Mouse (Mus musculus) MEL-GATA-1-ER (cell line): ENCODE data around the gene Rasgrp3.
"Not testable (repeated sequence)": the region's sequence is repeated elsewhere in the genome, so short reads cannot be mapped to it uniquely, and the experiment has no call there.

Experiments
- DNase-seq: peaks from one replicate; pipeline ENCODE4 v3.0.0-alpha.2; 2012; ENCODE audit warnings: low read depth; ENCODE audit errors: extremely low read depth

Rasgrp3 gene

DNA sequence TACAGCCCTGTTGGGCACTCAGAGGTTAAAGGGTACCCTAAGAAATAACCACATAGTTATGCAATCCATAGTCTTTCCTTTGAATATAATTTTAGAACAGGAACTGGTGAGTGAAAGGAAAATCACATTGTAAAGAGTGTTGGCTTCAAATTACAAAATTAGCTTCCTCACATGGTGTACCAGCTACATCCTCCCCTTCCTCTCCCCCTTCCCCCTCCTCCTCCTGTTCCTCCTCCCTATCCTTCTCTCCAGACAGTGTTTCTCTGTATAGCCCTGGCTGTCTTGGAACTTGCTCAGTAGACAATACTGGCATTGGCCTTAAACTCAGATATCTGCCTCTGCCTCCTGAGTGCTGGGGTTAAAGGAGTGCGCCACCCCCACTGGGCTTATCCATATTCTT, 26.1 kb downstream of the Rasgrp3 start:
- no peak for DNase-seq

GRCm38 (mm10) chr17:75463223-75463622, 27.5 kb downstream of the Rasgrp3 start:
- DNase-seq: not testable (repeated sequence)

- no peak for DNase-seq
Observed at GRCm38 (mm10) chr17:75463645-75464044, 27.9 kb downstream of the Rasgrp3 start.

DNA sequence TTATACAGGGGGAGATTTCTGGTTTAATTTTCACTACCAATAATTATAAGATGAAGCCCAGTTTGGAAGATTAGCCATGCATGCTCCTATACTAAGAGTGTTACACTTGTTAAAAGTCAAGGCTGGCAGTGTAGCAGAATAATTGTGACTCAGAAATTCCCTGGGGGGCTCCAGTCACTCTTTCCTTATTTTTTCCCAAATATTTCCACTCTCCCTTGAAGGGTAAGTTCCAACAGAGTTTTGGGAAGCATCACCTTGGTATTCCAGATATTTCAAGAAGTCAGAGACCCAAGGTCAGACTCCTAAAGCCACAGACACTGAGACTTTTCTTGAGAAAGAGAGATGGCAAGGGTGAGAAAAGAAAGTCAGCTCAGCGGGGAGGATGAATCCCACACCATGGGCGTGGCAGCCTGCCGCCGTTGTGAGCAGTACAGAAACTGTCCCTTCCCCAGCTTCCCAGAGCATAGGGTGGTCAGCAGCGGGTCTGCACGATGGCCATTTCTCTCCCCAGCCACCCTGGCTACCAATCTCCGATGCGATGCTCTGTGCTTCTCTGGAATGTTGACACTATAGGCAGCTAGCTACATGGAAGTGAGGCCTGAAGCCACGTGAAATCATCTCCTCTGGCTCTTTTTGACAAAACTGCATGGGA, 28.8 kb downstream of the Rasgrp3 start:
- no peak for DNase-seq

DNA sequence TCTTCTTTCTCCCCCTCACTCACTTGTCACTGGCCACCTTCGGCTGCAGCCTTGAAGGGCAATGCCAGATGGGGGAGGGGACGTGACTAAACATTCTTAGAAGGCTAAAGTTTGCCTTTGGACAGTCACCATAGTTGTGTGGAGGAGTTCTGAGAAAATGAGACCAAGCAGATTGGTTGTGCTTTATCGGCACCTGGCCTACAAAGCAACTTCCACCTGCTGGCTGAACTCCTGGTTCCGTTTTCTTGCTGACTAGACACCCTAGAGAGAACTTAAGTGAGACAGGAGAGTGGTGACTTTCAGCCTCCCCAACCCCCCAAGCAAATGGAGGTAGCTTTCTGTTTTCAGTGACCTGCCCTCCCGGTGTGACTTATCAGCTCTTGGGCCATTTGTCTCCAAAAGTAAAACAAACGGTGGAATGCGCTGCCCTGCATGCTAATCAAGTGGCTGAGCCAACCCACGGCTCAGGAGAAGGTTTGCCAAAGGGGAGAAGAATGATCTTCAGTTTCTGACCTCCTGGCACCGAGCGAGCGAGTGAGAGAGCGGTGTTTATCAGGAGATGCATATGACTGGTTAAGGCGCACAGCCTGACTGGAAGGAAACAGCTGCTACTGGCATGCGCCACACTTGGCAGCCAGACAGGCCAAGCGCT, 29.4 kb downstream of the Rasgrp3 start:
- DNase-seq: no peak

DNA sequence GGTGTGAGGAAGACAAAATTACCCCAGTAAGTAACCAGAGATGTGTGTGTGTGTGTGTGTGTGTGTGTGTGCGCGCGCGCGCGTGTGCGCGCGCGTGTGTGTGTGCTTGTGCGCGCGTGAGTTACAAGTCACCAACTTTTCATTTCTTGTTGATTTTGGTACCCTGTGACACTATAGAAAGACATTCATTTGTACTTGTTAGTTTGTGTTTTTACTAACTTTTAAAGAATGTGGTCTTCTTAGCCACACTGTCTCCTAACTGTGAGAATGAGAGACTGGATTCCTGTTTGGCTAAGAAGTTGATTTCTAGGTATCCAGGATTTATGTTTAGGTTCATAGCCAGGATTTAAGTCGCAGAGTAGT, 29.9 kb downstream of the Rasgrp3 start:
- DNase-seq: no peak

- no peak for DNase-seq
Observed at GRCm38 (mm10) chr17:75466948-75467347, 31.3 kb downstream of the Rasgrp3 start.

- DNase-seq: no peak
Observed at GRCm38 (mm10) chr17:75467526-75467925, 31.8 kb downstream of the Rasgrp3 start.

- DNase-seq: no peak
Observed at GRCm38 (mm10) chr17:75468479-75469114, 32.9 kb downstream of the Rasgrp3 start.

- DNase-seq: no peak
Observed at GRCm38 (mm10) chr17:75470325-75470724, 34.6 kb downstream of the Rasgrp3 start.

DNA sequence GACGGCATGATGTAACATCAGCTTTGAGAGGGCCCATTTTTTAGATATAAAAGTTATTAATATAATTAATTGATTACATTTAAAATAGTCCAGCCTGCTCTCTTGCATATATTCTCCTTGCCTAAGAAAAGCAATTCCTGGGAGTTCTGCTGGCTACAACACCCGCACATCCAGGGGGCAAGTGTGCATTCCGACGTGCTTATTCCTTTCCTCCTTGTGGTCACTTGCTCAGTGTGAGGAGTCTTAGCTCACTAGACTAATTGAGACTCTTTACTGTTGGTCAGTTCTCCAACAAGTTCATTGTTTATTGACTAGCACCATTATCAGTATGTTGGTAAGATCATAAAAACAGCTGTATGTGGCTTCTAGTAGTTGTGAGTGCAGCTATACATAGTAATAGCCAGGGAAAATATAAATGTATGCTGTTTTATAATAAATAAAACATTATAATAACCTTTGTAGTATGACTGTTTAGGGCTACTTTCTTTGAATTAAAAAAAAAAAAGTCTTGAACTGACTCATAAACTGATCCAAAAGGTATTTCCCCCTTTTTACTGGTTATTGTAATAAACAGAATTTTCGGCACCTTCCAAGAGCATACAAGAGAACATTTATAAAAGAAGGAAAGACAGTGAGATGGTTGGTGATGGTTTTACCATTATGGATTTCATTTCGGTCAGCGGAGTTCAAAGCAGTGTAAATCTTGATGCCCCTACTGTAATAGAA, 35.4 kb downstream of the Rasgrp3 start:
- DNase-seq: no peak

DNA sequence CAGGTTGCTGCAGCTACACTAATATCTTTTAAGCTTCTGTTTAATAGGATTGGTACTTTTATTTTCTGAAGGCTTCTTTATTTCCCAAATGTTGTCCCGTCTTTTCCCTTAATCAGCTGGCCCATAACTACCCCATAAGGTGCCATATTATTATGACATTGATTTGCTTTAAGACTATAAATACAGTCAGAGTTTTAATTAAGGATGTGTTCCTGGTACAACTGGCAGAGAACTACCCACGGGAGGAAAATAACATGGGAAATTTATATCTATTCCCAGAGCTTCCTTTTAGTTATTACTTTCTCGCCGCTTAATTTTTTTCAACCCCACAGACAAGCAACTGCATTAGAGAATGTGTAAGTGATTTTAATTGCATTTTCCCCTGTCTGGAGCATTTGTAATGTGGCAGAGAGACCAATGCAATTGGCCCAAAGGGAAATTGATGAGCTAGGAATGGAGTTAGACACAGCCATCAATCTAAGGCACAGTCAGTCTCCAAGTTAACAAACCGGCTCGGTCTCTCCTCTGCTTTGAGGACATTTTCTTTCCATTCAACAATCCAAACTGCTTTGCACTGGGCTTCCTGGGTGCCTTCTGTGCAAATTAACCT, 36.1 kb downstream of the Rasgrp3 start:
- DNase-seq: no peak

DNA sequence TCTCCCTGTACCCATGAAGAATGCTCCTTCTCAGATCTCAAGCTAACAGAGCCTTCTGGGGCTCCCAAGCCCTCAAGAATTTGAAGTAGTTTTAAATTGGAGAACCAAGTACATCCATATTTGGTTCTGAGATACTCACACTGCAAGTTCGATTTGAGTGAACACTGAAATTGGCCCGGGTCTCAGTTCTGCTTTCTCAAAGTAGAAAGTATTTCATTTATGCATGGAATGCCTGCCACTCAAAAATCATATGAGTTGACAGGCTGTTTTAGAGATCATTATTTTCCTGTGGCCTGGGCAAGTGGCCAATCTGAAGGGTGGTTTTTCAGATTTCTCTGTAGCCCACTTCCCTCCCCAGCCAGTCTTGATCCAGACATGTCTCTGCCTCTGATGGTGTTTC, 36.7 kb downstream of the Rasgrp3 start:
- no peak for DNase-seq

GRCm38 (mm10) chr17:75475985-75476384, 40.3 kb downstream of the Rasgrp3 start:
- no peak for DNase-seq

GRCm38 (mm10) chr17:75476736-75477416, 41.2 kb downstream of the Rasgrp3 start:
- no peak for DNase-seq

GRCm38 (mm10) chr17:75477655-75478054, 42.0 kb downstream of the Rasgrp3 start:
- DNase-seq: no peak

DNA sequence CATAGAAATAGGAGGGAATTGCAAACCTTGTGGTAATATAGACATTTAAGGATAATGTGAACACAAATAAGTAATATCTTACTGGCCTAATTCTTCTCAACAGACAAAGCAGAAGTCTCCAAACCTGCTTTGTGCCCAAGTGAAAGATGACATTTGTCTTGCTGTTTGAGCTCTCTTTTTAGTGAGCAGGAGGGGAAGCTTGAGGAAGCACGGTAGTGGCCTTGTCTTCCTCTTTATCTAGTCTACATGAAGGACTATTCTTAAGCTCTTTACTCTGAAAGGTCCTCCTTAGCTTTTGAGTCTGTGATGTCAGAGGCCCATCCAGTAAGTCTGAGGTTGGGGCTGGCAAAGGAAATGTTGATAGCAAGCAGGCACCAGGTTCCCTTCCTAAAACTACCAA, 43.1 kb downstream of the Rasgrp3 start:
- DNase-seq: no peak

DNA sequence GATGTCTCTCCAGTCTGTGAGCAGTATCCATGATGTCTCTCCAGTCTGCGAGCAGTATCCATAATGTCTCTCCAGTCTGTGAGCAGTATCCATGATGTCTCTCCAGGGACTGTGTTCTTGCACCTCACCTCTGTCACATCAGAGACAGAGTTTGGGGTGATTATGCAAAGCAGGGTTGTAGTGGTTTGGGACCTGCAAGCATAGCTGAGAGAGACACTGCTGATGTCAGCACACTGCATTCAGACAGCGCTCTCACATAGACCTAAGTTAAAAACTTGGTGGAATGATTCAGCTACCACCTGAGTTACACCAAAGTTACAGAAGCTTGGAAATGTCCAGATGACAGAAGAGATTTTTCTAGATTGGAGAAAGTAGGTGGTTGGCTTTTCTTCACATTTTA, 44.0 kb downstream of the Rasgrp3 start:
- no peak for DNase-seq

- no peak for DNase-seq
Observed at GRCm38 (mm10) chr17:75480379-75480778, 44.7 kb downstream of the Rasgrp3 start.

DNA sequence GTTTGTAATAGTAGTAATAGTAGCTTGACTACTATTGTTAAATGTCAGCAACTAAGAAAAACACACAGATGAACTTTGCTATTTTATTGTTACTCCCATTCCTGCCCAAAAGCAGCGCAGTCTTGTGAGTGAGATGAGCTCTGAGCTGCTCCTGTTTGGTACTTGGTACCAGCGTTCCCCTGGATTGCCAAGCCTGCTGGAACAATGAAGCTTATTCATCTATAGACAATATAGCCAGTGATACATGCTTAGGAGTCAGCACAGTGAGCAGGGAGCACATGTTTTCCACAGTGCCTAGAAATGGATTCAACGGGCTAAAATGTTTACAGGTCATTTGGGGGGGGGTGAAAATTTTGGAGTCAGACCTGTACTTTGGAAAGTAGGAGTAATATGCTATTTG, 50.5 kb downstream of the Rasgrp3 start:
- no peak for DNase-seq

- no peak for DNase-seq
Observed at GRCm38 (mm10) chr17:75495213-75495612, 59.5 kb downstream of the Rasgrp3 start.
